Mouse (Mus musculus) heart, postnatal 0 days (tissue): ENCODE results near the gene Slc37a3. TPM values are rescaled to one million over a fixed set of nuclear protein-coding genes. Genes with fewer than 3 reads are reported as not detected.

Experiments
- ATAC-seq: fragments of 200-750 bp; cut with Nextera tagmentation; 2 replicates; pipeline ENCODE4 v1.8.0; 2017; ENCODE audit warnings: low read depth, moderate number of reproducible peaks, moderate library complexity; ENCODE audit not compliant: insufficient read depth
- DNase-seq: peaks from one replicate; pipeline ENCODE4 v3.0.0-alpha.2; 2016; ENCODE audit warnings: low spot score
- H3K27ac ChIP-seq: fragments of 300-500 bp; sonication (generic); 2 replicates; pipeline ENCODE4 v1.5.1; 2014; ENCODE audit warnings: low read depth, mild to moderate bottlenecking
- H3K27me3 ChIP-seq: fragments of 300-500 bp; sonication (generic); 2 replicates; pipeline ENCODE4 v1.6.1; 2014; ENCODE audit warnings: low read length, mixed read lengths; ENCODE audit not compliant: control insufficient read depth, insufficient read depth
- H3K36me3 ChIP-seq: fragments of 300-500 bp; sonication (generic); replicated peaks from 2 replicates; pipeline ENCODE4 v1.6.1; 2014; ENCODE audit warnings: low read length, mixed read lengths; ENCODE audit not compliant: control insufficient read depth, insufficient read depth
- H3K4me1 ChIP-seq: fragments of 300-500 bp; sonication (generic); 2 replicates; pipeline ENCODE4 v1.6.1; 2014; ENCODE audit warnings: antibody characterized with exemption; ENCODE audit not compliant: control insufficient read depth, insufficient read depth
- H3K4me2 ChIP-seq: fragments of 300-500 bp; sonication (generic); 2 replicates; pipeline ENCODE4 v1.6.1; 2014; ENCODE audit warnings: low read depth, mild to moderate bottlenecking, low read length, moderate library complexity
- H3K4me3 ChIP-seq: fragments of 300-500 bp; sonication (generic); 2 replicates; pipeline ENCODE4 v1.5.1; 2014; ENCODE audit warnings: low read depth, low read length
- H3K9ac ChIP-seq: fragments of 300-500 bp; sonication (generic); replicated peaks from 2 replicates; pipeline ENCODE4 v1.6.1; 2014; ENCODE audit warnings: low read depth, low read length, mixed read lengths
- H3K9me3 ChIP-seq: fragments of 300-500 bp; sonication (generic); replicated peaks from 2 replicates; pipeline ENCODE4 v1.6.1; 2016; ENCODE audit warnings: low read length; ENCODE audit not compliant: control insufficient read depth
- CTCF ChIP-seq: IDR thresholded peaks from 2 replicates; pipeline ENCODE4 v1.5.1; 2016; ENCODE audit warnings: antibody characterized with exemption, control low read depth, low read depth
- EP300 ChIP-seq: IDR thresholded peaks from 2 replicates; pipeline ENCODE4 v1.6.1; 2016; ENCODE audit warnings: antibody characterized with exemption, low read depth
- WGBS: fragments of 180-500 bp; shearing (Covaris S2); extraction: QIAGEN DNeasy Blood & Tissue Kit; methylation state at CpG from one replicate; pipeline ENCODE4 v1.1.7; 2014; 5-methylcytosine and 5-hydroxymethylcytosine counted together
- polyA plus RNA-seq: library from polyadenylated mRNA; unstranded; fragments of >200 nt; fragmentation: Nextera tagmentation; extraction: Ambion mirVana; gene quantifications from 2 replicates; pipeline ENCODE4 v1.2.1, GENCODE M21; 2015
- total RNA-seq: library from RNA; depleted of rRNA; stranded (reverse); fragments of >200 nt; gene quantifications from 2 replicates; pipeline ENCODE4 v1.2.3, GENCODE M21; 2014; ENCODE audit warnings: low replicate concordance; rRNA removed

The Slc37a3 gene
- total RNA-seq (9.0 and 12.6 TPM in 2 replicates), polyA plus RNA-seq (19.9 TPM in 2 replicates)

- Histone ChIP-seq H3K36me3 (peaks cover 6% of the 10 kb centered on the region; the same call in 1 of the 2 replicates), H3K27ac (peak within 1 kb of the TSS; percentile 69), H3K9me3 (no peaks in the 10 kb centered on the region), H3K4me2 (peak within 1 kb of the TSS; percentile 98), H3K4me1 (peaks cover 15% of the 10 kb centered on the region), H3K4me3 (peak within 1 kb of the TSS; percentile 99), H3K27me3 (no peaks in the 10 kb centered on the region), H3K9ac (peak within 1 kb of the TSS; percentile 94)
- TF ChIP-seq EP300, result no peak
- TF ChIP-seq CTCF, result no peak
- WGBS, result under 1% methylated on average over 42 of the region's 43 CpGs
- ATAC-seq, result peak; percentile 91
- peak; percentile 81 for DNase-seq
These were observed at the start of gene Slc37a3 for GRCm38 (mm10) chr6:39377311-39377827. Slc37a3 (minus strand) TSS chr6:39377675.

DNA sequence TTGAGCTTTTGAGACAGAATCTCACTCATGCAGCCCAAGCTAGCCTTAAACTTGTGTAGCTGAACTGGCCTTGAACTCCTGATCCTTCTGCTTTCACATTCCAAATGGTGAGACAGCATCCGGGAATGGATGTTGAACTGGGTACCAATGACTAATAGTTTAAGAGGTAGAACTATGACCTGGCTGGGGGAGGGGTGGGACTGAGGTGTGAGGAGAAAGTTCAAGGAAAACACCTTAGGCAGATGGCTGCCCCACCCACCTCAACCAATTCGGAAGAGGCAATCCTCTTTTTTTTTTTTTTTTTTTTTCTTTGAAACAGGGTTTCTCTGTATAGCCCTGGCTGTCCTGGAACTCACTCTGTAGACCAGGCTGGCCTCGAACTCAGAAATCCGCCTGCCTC lies 49.2 kb upstream of the Slc37a3 start:
- ATAC-seq (no peak), DNase-seq (no peak)
- Histone ChIP-seq H3K36me3 (no peaks in the 10 kb centered on the region), H3K4me1 (no peaks in the 10 kb centered on the region), H3K27ac (no peak overlapping the region), H3K27me3 (peaks cover 5% of the 10 kb centered on the region; the same call in 1 of the 2 replicates), H3K9ac (no peak overlapping the region), H3K9me3 (no peaks in the 10 kb centered on the region), H3K4me2 (no peak overlapping the region), H3K4me3 (no peak overlapping the region)
- no peak for TF ChIP-seq EP300
- TF ChIP-seq CTCF, result no peak
- WGBS, result 89% methylated on average over 4 of the region's 4 CpGs

GRCm38 (mm10) chr6:39425181-39425580 lies 47.7 kb upstream of the Slc37a3 start:
- WGBS, result 61% methylated on average over 2 of the region's 2 CpGs
- Histone ChIP-seq H3K27ac (no peak overlapping the region), H3K4me2 (no peak overlapping the region), H3K9ac (no peak overlapping the region), H3K4me1 (no peaks in the 10 kb centered on the region), H3K36me3 (no peaks in the 10 kb centered on the region), H3K9me3 (no peaks in the 10 kb centered on the region), H3K27me3 (peaks cover 14% of the 10 kb centered on the region; the same call in 1 of the 2 replicates), H3K4me3 (no peak overlapping the region)
- no peak for ATAC-seq
- no peak for DNase-seq
- TF ChIP-seq EP300, result no peak

- Histone ChIP-seq H3K9ac (no peak overlapping the region), H3K4me1 (peaks cover 6% of the 10 kb centered on the region; the same call in 1 of the 2 replicates), H3K27me3 (peaks cover 14% of the 10 kb centered on the region; the same call in 1 of the 2 replicates), H3K4me2 (no peak overlapping the region), H3K27ac (no peak overlapping the region), H3K9me3 (no peaks in the 10 kb centered on the region), H3K36me3 (no peaks in the 10 kb centered on the region), H3K4me3 (no peak overlapping the region)
- TF ChIP-seq EP300, result no peak
- TF ChIP-seq CTCF, result no peak
- DNase-seq (no peak), ATAC-seq (no peak)
- WGBS, result 75% methylated on average over 7 of the region's 7 CpGs
These were observed 46.2 kb upstream of the Slc37a3 start for GRCm38 (mm10) chr6:39423686-39424085.

DNA sequence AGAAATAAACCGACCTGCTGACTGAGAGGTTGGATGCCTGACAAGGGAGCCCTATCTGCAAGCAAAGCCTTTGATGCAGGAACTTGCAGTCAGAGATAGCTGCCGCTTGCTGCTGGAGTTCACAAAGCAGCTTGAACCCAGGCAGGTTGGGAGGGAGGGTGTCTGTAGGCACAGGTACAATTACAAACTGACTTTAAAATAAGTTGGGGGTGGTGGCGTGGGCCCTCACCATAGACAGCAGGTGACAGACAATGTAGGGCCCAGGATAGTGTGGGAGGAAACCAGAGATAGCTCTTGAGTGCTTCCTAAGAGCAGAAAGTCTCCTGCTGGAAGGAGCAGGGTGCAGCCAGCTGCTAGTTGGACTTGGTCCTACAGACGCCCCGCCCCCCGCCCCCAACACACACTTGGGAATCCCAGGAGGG lies 45.7 kb upstream of the Slc37a3 start:
- no peaks in the 10 kb centered on the region for H3K36me3 ChIP-seq
- H3K4me3 ChIP-seq, result no peak overlapping the region
- peaks cover 7% of the 10 kb centered on the region; the same call in 1 of the 2 replicates for H3K4me1 ChIP-seq
- ATAC-seq (no peak), DNase-seq (no peak)
- H3K9me3 ChIP-seq, result no peaks in the 10 kb centered on the region
- no peak overlapping the region for H3K4me2 ChIP-seq
- no peak overlapping the region for H3K27ac ChIP-seq
- WGBS, result 36% methylated on average over 6 of the region's 6 CpGs
- H3K27me3 ChIP-seq, result peaks cover 17% of the 10 kb centered on the region; the same call in 1 of the 2 replicates
- TF ChIP-seq EP300 (no peak), CTCF (no peak)
- no peak overlapping the region for H3K9ac ChIP-seq

- no peaks in the 10 kb centered on the region for H3K36me3 ChIP-seq
- peaks cover 17% of the 10 kb centered on the region; the same call in 1 of the 2 replicates for H3K27me3 ChIP-seq
- H3K9me3 ChIP-seq, result no peaks in the 10 kb centered on the region
- H3K4me2 ChIP-seq, result no peak overlapping the region
- ATAC-seq (no peak), DNase-seq (no peak)
- no peak overlapping the region for H3K9ac ChIP-seq
- peak overlapping the region; percentile 97; the same call in 1 of the 2 replicates for H3K4me3 ChIP-seq
- WGBS, result 43% methylated on average over 4 of the region's 4 CpGs
- H3K27ac ChIP-seq, result no peak overlapping the region
- no peak for TF ChIP-seq EP300
- TF ChIP-seq CTCF, result no peak
- peaks cover 7% of the 10 kb centered on the region; the same call in 1 of the 2 replicates for H3K4me1 ChIP-seq
These were observed 43.4 kb upstream of the Slc37a3 start for GRCm38 (mm10) chr6:39420867-39421266.
